Mouse (Mus musculus): ENCODE measurements around the gene Tarbp1. TPM values are rescaled to one million over a fixed set of nuclear protein-coding genes. Genes with fewer than 3 reads are reported as not detected.

Gene Tarbp1
- polyA plus RNA-seq, 1 experiment from 2014 or later = 2.8 TPM

GRCm38 (mm10) chr8:126509635-126510034 is 34.8 kb upstream of the Tarbp1 start:
- no peak for DNase-seq (ENCODE audit: low spot score)
- 79% methylated on average over 6 of the region's 6 CpGs for WGBS

GRCm38 (mm10) chr8:126508871-126509586 is 34.2 kb upstream of the Tarbp1 start:
- Histone ChIP-seq H3K4me3 (ENCODE audit: low read depth, low read length) (no peak overlapping the region), H3K36me3 (ENCODE audit: control insufficient read depth, insufficient read depth, low read length) (no peaks in the 10 kb centered on the region), H3K9me3 (ENCODE audit: control insufficient read depth, low read length) (no peaks in the 10 kb centered on the region), H3K4me2 (ENCODE audit: low read depth) (no peak overlapping the region), H3K27ac (ENCODE audit: low read depth, low read length) (no peak overlapping the region), H3K9ac (ENCODE audit: low read length) (no peak overlapping the region), H3K4me1 (ENCODE audit: control insufficient read depth, insufficient read depth, low read length) (0 out of 2 replicates have a peak, but pooled peaks cover 2% of the 10 kb centered on the region), H3K27me3 (ENCODE audit: control insufficient read depth, insufficient read depth, low read length) (no peaks in the 10 kb centered on the region)
- no peak for DNase-seq (ENCODE audit: low spot score)
- 91% methylated on average over 8 of the region's 8 CpGs for WGBS
- ATAC-seq (ENCODE audit: insufficient read depth, low FRiP score, low TSS enrichment) = no peak

More at GRCm38 (mm10) chr8:126509635-126510034, 34.8 kb upstream of the Tarbp1 start:
- Histone ChIP-seq H3K4me1 (ENCODE audit: control insufficient read depth, insufficient read depth, low read length) (0 out of 2 replicates have a peak, but pooled peaks cover 2% of the 10 kb centered on the region), H3K36me3 (ENCODE audit: control insufficient read depth, insufficient read depth, low read length) (no peaks in the 10 kb centered on the region), H3K4me3 (ENCODE audit: low read depth, low read length) (no peak overlapping the region), H3K27ac (ENCODE audit: low read depth, low read length) (no peak overlapping the region), H3K4me2 (ENCODE audit: low read depth) (no peak overlapping the region), H3K9me3 (ENCODE audit: control insufficient read depth, low read length) (no peaks in the 10 kb centered on the region), H3K9ac (ENCODE audit: low read length) (no peak overlapping the region), H3K27me3 (ENCODE audit: control insufficient read depth, insufficient read depth, low read length) (no peaks in the 10 kb centered on the region)
- ATAC-seq (ENCODE audit: insufficient read depth, low FRiP score, low TSS enrichment) = no peak

GRCm38 (mm10) chr8:126508221-126508620 is 33.4 kb upstream of the Tarbp1 start:
- H3K9ac ChIP-seq (ENCODE audit: low read length) = no peak overlapping the region
- ATAC-seq (ENCODE audit: insufficient read depth, low FRiP score, low TSS enrichment) (no peak), DNase-seq (ENCODE audit: low spot score) (no peak)
- no peak overlapping the region for H3K4me3 ChIP-seq (ENCODE audit: low read depth, low read length)
- no peaks in the 10 kb centered on the region for H3K9me3 ChIP-seq (ENCODE audit: control insufficient read depth, low read length)
- no peaks in the 10 kb centered on the region for H3K4me1 ChIP-seq (ENCODE audit: control insufficient read depth, insufficient read depth, low read length)
- WGBS = 88% methylated on average over 2 of the region's 2 CpGs
- H3K27me3 ChIP-seq (ENCODE audit: control insufficient read depth, insufficient read depth, low read length) = no peaks in the 10 kb centered on the region
- H3K4me2 ChIP-seq (ENCODE audit: low read depth) = no peak overlapping the region
- no peak overlapping the region for H3K27ac ChIP-seq (ENCODE audit: low read depth, low read length)
- H3K36me3 ChIP-seq (ENCODE audit: control insufficient read depth, insufficient read depth, low read length) = no peaks in the 10 kb centered on the region

- 72% methylated on average over 16 of the region's 16 CpGs for WGBS
- Histone ChIP-seq H3K27me3 (ENCODE audit: control insufficient read depth, insufficient read depth, low read length) (no peaks in the 10 kb centered on the region), H3K27ac (ENCODE audit: low read depth, low read length) (no peak overlapping the region), H3K4me1 (ENCODE audit: control insufficient read depth, insufficient read depth, low read length) (no peaks in the 10 kb centered on the region), H3K9me3 (ENCODE audit: control insufficient read depth, low read length) (no peaks in the 10 kb centered on the region), H3K9ac (ENCODE audit: low read length) (no peak overlapping the region), H3K4me2 (ENCODE audit: low read depth) (no peak overlapping the region), H3K36me3 (ENCODE audit: control insufficient read depth, insufficient read depth, low read length) (no peaks in the 10 kb centered on the region), H3K4me3 (ENCODE audit: low read depth, low read length) (no peak overlapping the region)
- DNase-seq (ENCODE audit: low spot score) = no peak
- no peak for ATAC-seq (ENCODE audit: insufficient read depth, low FRiP score, low TSS enrichment)
These were observed 29.8 kb upstream of the Tarbp1 start for GRCm38 (mm10) chr8:126504492-126505182.

GRCm38 (mm10) chr8:126502722-126503121 is 27.9 kb upstream of the Tarbp1 start:
- Histone ChIP-seq H3K9ac (ENCODE audit: low read length) (no peak overlapping the region), H3K9me3 (ENCODE audit: control insufficient read depth, low read length) (no peaks in the 10 kb centered on the region), H3K27ac (ENCODE audit: low read depth, low read length) (no peak overlapping the region), H3K27me3 (ENCODE audit: control insufficient read depth, insufficient read depth, low read length) (no peaks in the 10 kb centered on the region), H3K4me2 (ENCODE audit: low read depth) (no peak overlapping the region), H3K4me1 (ENCODE audit: control insufficient read depth, insufficient read depth, low read length) (0 out of 2 replicates have a peak, but pooled peaks cover 4% of the 10 kb centered on the region), H3K36me3 (ENCODE audit: control insufficient read depth, insufficient read depth, low read length) (no peaks in the 10 kb centered on the region), H3K4me3 (ENCODE audit: low read depth, low read length) (no peak overlapping the region)
- 46% methylated on average over 2 of the region's 2 CpGs for WGBS
- no peak for DNase-seq (ENCODE audit: low spot score)
- ATAC-seq (ENCODE audit: insufficient read depth, low FRiP score, low TSS enrichment) = no peak

GRCm38 (mm10) chr8:126499371-126499770 is 24.5 kb upstream of the Tarbp1 start:
- no peak overlapping the region for H3K4me3 ChIP-seq (ENCODE audit: low read depth, low read length)
- ATAC-seq (ENCODE audit: insufficient read depth, low FRiP score, low TSS enrichment) = no peak
- no peak overlapping the region for H3K27ac ChIP-seq (ENCODE audit: low read depth, low read length)
- no peak overlapping the region for H3K9ac ChIP-seq (ENCODE audit: low read length)
- 91% methylated on average over 2 of the region's 2 CpGs for WGBS
- H3K27me3 ChIP-seq (ENCODE audit: control insufficient read depth, insufficient read depth, low read length) = no peaks in the 10 kb centered on the region
- DNase-seq (ENCODE audit: low spot score) = no peak
- no peak overlapping the region for H3K4me2 ChIP-seq (ENCODE audit: low read depth)
- no peaks in the 10 kb centered on the region for H3K9me3 ChIP-seq (ENCODE audit: control insufficient read depth, low read length)
- H3K36me3 ChIP-seq (ENCODE audit: control insufficient read depth, insufficient read depth, low read length) = no peaks in the 10 kb centered on the region
- H3K4me1 ChIP-seq (ENCODE audit: control insufficient read depth, insufficient read depth, low read length) = 0 out of 2 replicates have a peak, but pooled peaks cover 4% of the 10 kb centered on the region

GRCm38 (mm10) chr8:126498465-126498864 is 23.6 kb upstream of the Tarbp1 start:
- DNase-seq (ENCODE audit: low spot score) = no peak
- Histone ChIP-seq H3K36me3 (ENCODE audit: control insufficient read depth, insufficient read depth, low read length) (no peaks in the 10 kb centered on the region), H3K4me2 (ENCODE audit: low read depth) (peak overlapping the region; percentile 63), H3K27ac (ENCODE audit: low read depth, low read length) (no peak overlapping the region), H3K9me3 (ENCODE audit: control insufficient read depth, low read length) (no peaks in the 10 kb centered on the region), H3K4me3 (ENCODE audit: low read depth, low read length) (no peak overlapping the region), H3K27me3 (ENCODE audit: control insufficient read depth, insufficient read depth, low read length) (no peaks in the 10 kb centered on the region), H3K9ac (ENCODE audit: low read length) (no peak overlapping the region), H3K4me1 (ENCODE audit: control insufficient read depth, insufficient read depth, low read length) (0 out of 2 replicates have a peak, but pooled peaks cover 4% of the 10 kb centered on the region)
- WGBS = 52% methylated on average over 6 of the region's 6 CpGs
- ATAC-seq (ENCODE audit: insufficient read depth, low FRiP score, low TSS enrichment) = no peak

GRCm38 (mm10) chr8:126497541-126498428 is 22.9 kb upstream of the Tarbp1 start:
- Histone ChIP-seq H3K9ac (ENCODE audit: low read length) (peak overlapping the region; percentile 64), H3K27ac (ENCODE audit: low read depth, low read length) (peak overlapping the region; percentile 53)

More at GRCm38 (mm10) chr8:126497541-126498428, 22.9 kb upstream of the Tarbp1 start:
- Histone ChIP-seq H3K36me3 (ENCODE audit: control insufficient read depth, insufficient read depth, low read length) (no peaks in the 10 kb centered on the region), H3K4me3 (ENCODE audit: low read depth, low read length) (peak overlapping the region; percentile 33), H3K4me1 (ENCODE audit: control insufficient read depth, insufficient read depth, low read length) (0 out of 2 replicates have a peak, but pooled peaks cover 4% of the 10 kb centered on the region), H3K4me2 (ENCODE audit: low read depth) (peak overlapping the region; percentile 63), H3K27me3 (ENCODE audit: control insufficient read depth, insufficient read depth, low read length) (no peaks in the 10 kb centered on the region), H3K9me3 (ENCODE audit: control insufficient read depth, low read length) (no peaks in the 10 kb centered on the region)
- WGBS = 18% methylated on average over 27 of the region's 27 CpGs
- peak; percentile 86 for ATAC-seq (ENCODE audit: insufficient read depth, low FRiP score, low TSS enrichment)
- DNase-seq (ENCODE audit: low spot score) = peak; percentile 91

Measured in neural tube, embryonic 11.5 days (tissue).